Mouse (Mus musculus) megakaryocyte, embryonic 14.5 days (primary cell): Measurements from ENCODE around the gene Npas2. TPM values are rescaled to one million over a fixed set of nuclear protein-coding genes. Genes with fewer than 3 reads are reported as not detected.

Experiments used
- H3K27me3 ChIP-seq: replicated peaks from 2 replicates; pipeline ENCODE3; 2012; ENCODE audit warnings: inconsistent platforms
- H3K36me3 ChIP-seq: replicated peaks from 2 replicates; pipeline ENCODE3; 2012; ENCODE audit warnings: low read length, inconsistent platforms, mixed read lengths
- H3K4me1 ChIP-seq: 2 replicates; pipeline ENCODE4 v1.6.1; 2012; ENCODE audit warnings: inconsistent platforms
- H3K4me3 ChIP-seq: replicated peaks from 2 replicates; pipeline ENCODE3; 2012; ENCODE audit warnings: moderate library complexity, mild to moderate bottlenecking, inconsistent platforms
- H3K9me3 ChIP-seq: 2 replicates; pipeline ENCODE4 v1.6.1; 2012; ENCODE audit warnings: inconsistent platforms
- FLI1 ChIP-seq: IDR thresholded peaks from 2 replicates; pipeline ENCODE4 v1.6.1; 2012; ENCODE audit warnings: low read length, inconsistent platforms, mixed read lengths
- GATA1 ChIP-seq: IDR thresholded peaks from 3 replicates; pipeline ENCODE4 v1.6.1; 2012; ENCODE audit warnings: mixed read lengths, low read length, inconsistent platforms, borderline replicate concordance
- polyA plus RNA-seq: library from polyadenylated mRNA; stranded (reverse); fragments of >175 nt; gene quantifications from 2 replicates; pipeline ENCODE4 v1.2.3, GENCODE M21; 2012; ENCODE audit warnings: low replicate concordance; ENCODE audit not compliant: insufficient read depth

Gene Npas2
- polyA plus RNA-seq, 1 experiment = 5.8 TPM

GRCm38 (mm10) chr1:39340156-39340555 lies 146.6 kb downstream of the Npas2 start:
- Histone ChIP-seq H3K4me3 (no peak overlapping the region), H3K9me3 (no peaks in the 10 kb centered on the region), H3K36me3 (peaks cover 76% of the 10 kb centered on the region), H3K4me1 (peaks cover 8% of the 10 kb centered on the region; the same call in 1 of the 2 replicates), H3K27me3 (peaks cover 43% of the 10 kb centered on the region)
- TF ChIP-seq GATA1 (no peak), FLI1 (no peak)

- Histone ChIP-seq H3K27me3 (peaks cover 39% of the 10 kb centered on the region), H3K9me3 (no peaks in the 10 kb centered on the region), H3K36me3 (peaks cover 76% of the 10 kb centered on the region), H3K4me1 (peaks cover 8% of the 10 kb centered on the region; the same call in 1 of the 2 replicates), H3K4me3 (no peak overlapping the region)
- TF ChIP-seq GATA1 = no peak
Measured at GRCm38 (mm10) chr1:39340647-39341046, 147.1 kb downstream of the Npas2 start.

- no peak for TF ChIP-seq GATA1
- TF ChIP-seq FLI1 = no peak
- H3K9me3 ChIP-seq = no peaks in the 10 kb centered on the region
- peaks cover 29% of the 10 kb centered on the region for H3K27me3 ChIP-seq
- H3K4me1 ChIP-seq = peaks cover 8% of the 10 kb centered on the region; the same call in 1 of the 2 replicates
- H3K4me3 ChIP-seq = no peak overlapping the region
- peaks cover 75% of the 10 kb centered on the region for H3K36me3 ChIP-seq
Measured at GRCm38 (mm10) chr1:39341807-39342206, 148.3 kb downstream of the Npas2 start.

- no peak overlapping the region for H3K4me3 ChIP-seq
- peaks cover 8% of the 10 kb centered on the region for H3K9me3 ChIP-seq
- peaks cover 26% of the 10 kb centered on the region for H3K27me3 ChIP-seq
- no peak for TF ChIP-seq GATA1
- TF ChIP-seq FLI1 = no peak
- peaks cover 8% of the 10 kb centered on the region; the same call in 1 of the 2 replicates for H3K4me1 ChIP-seq
- peaks cover 77% of the 10 kb centered on the region for H3K36me3 ChIP-seq
Measured at GRCm38 (mm10) chr1:39343242-39343641, 149.7 kb downstream of the Npas2 start.

GRCm38 (mm10) chr1:39344981-39345600 lies 151.6 kb downstream of the Npas2 start:
- Histone ChIP-seq H3K27me3 (peaks cover 18% of the 10 kb centered on the region), H3K36me3 (peaks cover 78% of the 10 kb centered on the region), H3K4me1 (peaks cover 8% of the 10 kb centered on the region; the same call in 1 of the 2 replicates), H3K9me3 (peaks cover 13% of the 10 kb centered on the region), H3K4me3 (no peak overlapping the region)
- TF ChIP-seq GATA1 (no peak), FLI1 (no peak)

- H3K4me1 ChIP-seq = no peaks in the 10 kb centered on the region
- H3K27me3 ChIP-seq = peaks cover 8% of the 10 kb centered on the region
- no peak for TF ChIP-seq GATA1
- no peak for TF ChIP-seq FLI1
- H3K36me3 ChIP-seq = peaks cover 75% of the 10 kb centered on the region
- peaks cover 33% of the 10 kb centered on the region for H3K9me3 ChIP-seq
- no peak overlapping the region for H3K4me3 ChIP-seq
Measured at GRCm38 (mm10) chr1:39349001-39349400, 155.5 kb downstream of the Npas2 start.

- peaks cover 33% of the 10 kb centered on the region for H3K9me3 ChIP-seq
- peaks cover 8% of the 10 kb centered on the region for H3K27me3 ChIP-seq
- H3K36me3 ChIP-seq = peaks cover 73% of the 10 kb centered on the region
- H3K4me1 ChIP-seq = no peaks in the 10 kb centered on the region
- no peak overlapping the region for H3K4me3 ChIP-seq
- TF ChIP-seq GATA1 (no peak), FLI1 (no peak)
Measured at GRCm38 (mm10) chr1:39349427-39349826, 155.9 kb downstream of the Npas2 start.

GRCm38 (mm10) chr1:39361754-39362514 lies 168.4 kb downstream of the Npas2 start:
- H3K4me3 ChIP-seq = no peak overlapping the region
- TF ChIP-seq GATA1 (no peak), FLI1 (no peak)
- H3K36me3 ChIP-seq = peaks cover 33% of the 10 kb centered on the region
- peaks cover 4% of the 10 kb centered on the region for H3K4me1 ChIP-seq
- H3K27me3 ChIP-seq = peaks cover 27% of the 10 kb centered on the region
- peaks cover 7% of the 10 kb centered on the region for H3K9me3 ChIP-seq

- peaks cover 8% of the 10 kb centered on the region for H3K4me1 ChIP-seq
- H3K27me3 ChIP-seq = peaks cover 25% of the 10 kb centered on the region
- peaks cover 29% of the 10 kb centered on the region for H3K36me3 ChIP-seq
- H3K4me3 ChIP-seq = no peak overlapping the region
- no peak for TF ChIP-seq GATA1
- TF ChIP-seq FLI1 = no peak
- peaks cover 7% of the 10 kb centered on the region for H3K9me3 ChIP-seq
Measured at GRCm38 (mm10) chr1:39362515-39362893, 169.0 kb downstream of the Npas2 start.

- Histone ChIP-seq H3K4me3 (no peak overlapping the region), H3K36me3 (peaks cover 37% of the 10 kb centered on the region), H3K4me1 (peaks cover 28% of the 10 kb centered on the region), H3K9me3 (no peaks in the 10 kb centered on the region), H3K27me3 (peaks cover 15% of the 10 kb centered on the region)
- no peak for TF ChIP-seq FLI1
- no peak for TF ChIP-seq GATA1
Measured at GRCm38 (mm10) chr1:39365562-39365961, 172.0 kb downstream of the Npas2 start.

GRCm38 (mm10) chr1:39367045-39367444 lies 173.5 kb downstream of the Npas2 start:
- peak overlapping the region; percentile 90 for H3K4me3 ChIP-seq

More at GRCm38 (mm10) chr1:39367045-39367444, 173.5 kb downstream of the Npas2 start:
- H3K9me3 ChIP-seq = no peaks in the 10 kb centered on the region
- H3K4me1 ChIP-seq = peaks cover 36% of the 10 kb centered on the region
- peaks cover 1% of the 10 kb centered on the region for H3K27me3 ChIP-seq
- peaks cover 37% of the 10 kb centered on the region for H3K36me3 ChIP-seq
- TF ChIP-seq GATA1 (no peak), FLI1 (no peak)
